Mouse (Mus musculus): ENCODE measurements around the gene Entpd3.

Entpd3 gene

GRCm38 (mm10) chr9:120614059-120614458 lies 74.4 kb downstream of the Entpd3 start:
- H3K27me3 ChIP-seq (ENCODE audit: insufficient read depth, low read length): peaks cover 5% of the 10 kb centered on the region; the same call in 1 of the 2 replicates
- H3K36me3 ChIP-seq (ENCODE audit: insufficient read depth, low read length): no peaks in the 10 kb centered on the region
- H3K4me1 ChIP-seq (replicated peaks; ENCODE audit: low read depth, low read length): peaks cover 3% of the 10 kb centered on the region
- H3K4me3 ChIP-seq (replicated peaks; ENCODE audit: low read length): no peak overlapping the region
- TF ChIP-seq NANOG (IDR thresholded peaks at IDR 0.05; ENCODE audit: borderline replicate concordance, low read length) (no peak), POU5F1 (IDR thresholded peaks at IDR 0.05; ENCODE audit: borderline replicate concordance, low read length) (no peak), CTCF (conservative IDR thresholded peaks at IDR 0.05; ENCODE audit: low read length) (no peak)
- H3K9me3 ChIP-seq (ENCODE audit: low read length): peaks cover 3% of the 10 kb centered on the region; the same call in 1 of the 2 replicates

Data from E14TG2a.4 (cell line).